Mouse (Mus musculus) lung, postnatal 25 days (tissue): Measurements from ENCODE around the gene Gpatch4.

ENCODE experiments used
- DNase-seq: peaks from one replicate; pipeline ENCODE4 v3.0.0; 2022; ENCODE audit warnings: low spot score

Gene Gpatch4

DNA sequence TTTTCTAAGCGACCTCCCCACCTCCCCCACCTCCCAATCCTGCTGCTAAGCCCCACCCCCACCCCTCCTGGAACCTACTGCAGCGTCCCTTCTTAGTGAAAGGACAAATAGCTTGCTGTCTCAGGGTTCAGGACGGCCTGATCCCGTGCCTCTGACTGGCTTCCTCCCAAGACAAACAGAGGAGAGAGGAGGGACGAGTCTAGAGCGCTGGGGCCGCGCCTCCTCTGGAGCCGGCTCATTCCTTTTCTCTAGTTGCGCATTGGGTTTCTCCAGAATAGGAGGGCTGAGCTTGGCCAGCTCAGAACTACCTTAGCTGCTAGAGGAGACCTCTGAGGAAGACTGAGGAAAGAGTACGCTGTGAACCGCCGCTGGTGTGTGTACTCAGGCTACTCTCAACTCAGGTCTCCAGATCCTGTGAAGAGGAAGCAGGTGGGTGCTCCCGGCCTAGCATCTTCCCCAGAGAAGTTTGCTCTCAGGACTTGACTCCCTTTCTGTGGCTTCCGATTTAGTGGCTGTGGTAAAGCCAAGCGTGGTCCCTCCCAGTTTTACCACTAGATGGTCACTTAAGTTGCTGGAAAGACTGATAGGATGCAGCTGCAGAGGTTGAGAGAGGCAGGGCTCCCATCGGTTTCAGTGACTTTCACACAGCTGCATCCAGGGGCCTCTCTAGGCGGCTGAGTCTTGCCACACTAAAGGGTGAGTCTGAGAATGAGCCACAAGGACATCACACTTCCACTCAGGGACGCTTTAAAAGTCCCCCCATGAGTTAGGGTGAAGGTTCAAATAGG is 12.1 kb upstream of the Gpatch4 start:
- peak; percentile 87 for DNase-seq

DNA sequence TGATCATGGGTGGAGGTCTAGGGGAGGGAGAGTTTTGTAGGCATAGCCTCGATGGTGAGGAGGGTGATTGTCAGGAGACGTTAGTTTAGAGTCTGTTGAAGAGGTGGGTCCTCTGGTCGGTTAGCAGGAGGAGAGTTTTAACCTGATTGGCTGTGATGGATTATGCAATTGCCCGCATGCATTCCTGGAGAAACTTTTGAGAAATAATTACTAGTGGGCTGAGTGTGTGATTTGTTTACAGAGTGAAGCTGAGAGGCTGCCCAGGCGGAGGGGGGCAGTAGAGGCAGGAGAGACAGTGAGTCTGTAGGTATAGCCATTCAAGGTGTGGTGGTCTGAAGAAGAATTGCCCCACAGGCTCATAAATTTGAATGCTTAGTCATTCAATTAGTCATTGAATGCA is 9.4 kb upstream of the Gpatch4 start:
- DNase-seq = peak; percentile 67

GRCm38 (mm10) chr3:88035561-88036293 is 7.2 kb upstream of the Gpatch4 start:
- no peak for DNase-seq

DNA sequence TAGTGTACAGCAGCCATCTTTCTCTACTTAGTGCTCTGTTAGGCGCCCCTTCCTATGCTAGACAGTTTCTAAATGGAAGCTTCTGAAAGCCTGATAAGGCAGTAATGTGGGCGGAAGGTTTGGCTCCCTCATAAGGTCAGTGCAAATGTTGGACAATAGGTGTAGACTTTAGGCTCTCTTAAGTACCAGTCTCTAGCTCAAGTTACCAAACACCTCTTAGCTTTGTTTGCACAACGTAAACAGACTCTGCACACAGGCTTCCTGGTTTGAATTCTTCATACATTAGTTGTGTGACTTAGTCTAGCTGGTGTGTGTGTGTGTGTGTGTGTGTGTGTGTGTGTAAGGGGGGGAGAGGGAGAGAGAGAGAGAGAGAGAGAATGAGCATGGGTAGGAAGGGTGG is 6.6 kb downstream of the Gpatch4 start:
- DNase-seq = peak; percentile 76

DNA sequence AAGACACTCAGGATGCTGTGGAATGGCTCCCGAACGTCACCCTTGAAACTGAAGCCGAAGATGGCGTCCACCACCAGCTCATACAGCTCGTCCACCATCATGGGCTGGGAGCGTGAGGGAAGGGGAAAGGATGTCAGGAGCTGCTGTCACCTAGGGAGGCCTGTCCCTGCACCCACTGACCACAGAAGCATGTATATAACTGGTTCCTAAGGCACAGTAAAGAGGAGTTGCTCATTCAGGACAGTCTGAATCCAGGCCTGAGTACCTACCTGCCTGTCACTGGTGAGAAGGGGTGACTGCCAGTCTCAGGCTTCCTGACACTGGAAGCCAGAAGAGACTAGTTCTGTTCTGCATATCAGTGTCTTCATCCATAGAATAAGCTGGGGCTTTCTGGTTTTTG is 14.1 kb downstream of the Gpatch4 start:
- DNase-seq = no peak

- DNase-seq = peak; percentile 85
These were observed 15.2 kb downstream of the Gpatch4 start, which contains the start of gene Naxe for GRCm38 (mm10) chr3:88057902-88058696. Gene Naxe, minus strand, starts transcription at chr3:88058495.

- DNase-seq = peak; percentile 75
These were observed 25.5 kb downstream of the Gpatch4 start for GRCm38 (mm10) chr3:88068386-88068785.

- peak; percentile 86 for DNase-seq
These were observed 28.9 kb downstream of the Gpatch4 start for GRCm38 (mm10) chr3:88071783-88072182.

GRCm38 (mm10) chr3:88073631-88074030 is 30.7 kb downstream of the Gpatch4 start:
- no peak for DNase-seq

- DNase-seq = no peak
These were observed 31.4 kb downstream of the Gpatch4 start for GRCm38 (mm10) chr3:88074351-88074750.

DNA sequence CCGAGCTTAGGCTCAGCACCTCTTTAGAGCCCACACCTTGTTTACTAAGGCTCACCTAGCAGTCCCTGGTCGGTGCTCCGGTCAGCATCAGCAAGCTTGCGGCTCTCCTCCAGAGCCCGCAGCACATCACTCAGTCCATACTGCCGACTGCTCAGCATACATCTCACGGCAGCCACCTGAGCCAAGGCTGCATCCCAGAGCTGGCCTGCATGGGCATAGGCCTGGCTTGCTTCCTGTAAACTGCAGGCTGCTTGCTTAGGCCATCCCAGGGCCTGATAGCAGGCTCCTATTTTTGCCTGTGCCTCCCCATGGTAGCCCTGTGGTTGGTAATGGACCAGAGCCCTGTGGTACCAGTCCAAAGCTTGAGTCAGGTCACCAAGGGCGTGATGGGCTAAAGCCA is 31.9 kb downstream of the Gpatch4 start:
- DNase-seq = no peak

DNA sequence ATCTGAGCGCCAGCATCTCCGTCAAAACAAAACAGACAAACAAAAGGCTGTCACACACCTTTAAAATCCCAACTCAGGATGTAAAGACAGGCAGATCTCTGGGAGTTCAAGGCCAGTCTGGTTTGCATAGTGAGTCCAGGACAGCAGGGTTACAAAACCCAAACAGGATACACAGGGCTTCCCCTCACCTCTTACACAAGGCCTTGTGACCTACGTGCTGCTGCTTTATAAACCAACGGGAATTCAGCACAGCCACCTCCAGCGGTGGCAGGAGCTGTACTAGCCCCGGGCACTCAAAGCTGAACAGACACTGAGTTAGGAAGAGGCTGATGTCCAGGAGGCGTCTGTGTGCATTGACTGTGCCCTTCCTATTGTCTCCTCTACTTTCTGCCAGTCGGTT is 34.5 kb downstream of the Gpatch4 start:
- no peak for DNase-seq

DNA sequence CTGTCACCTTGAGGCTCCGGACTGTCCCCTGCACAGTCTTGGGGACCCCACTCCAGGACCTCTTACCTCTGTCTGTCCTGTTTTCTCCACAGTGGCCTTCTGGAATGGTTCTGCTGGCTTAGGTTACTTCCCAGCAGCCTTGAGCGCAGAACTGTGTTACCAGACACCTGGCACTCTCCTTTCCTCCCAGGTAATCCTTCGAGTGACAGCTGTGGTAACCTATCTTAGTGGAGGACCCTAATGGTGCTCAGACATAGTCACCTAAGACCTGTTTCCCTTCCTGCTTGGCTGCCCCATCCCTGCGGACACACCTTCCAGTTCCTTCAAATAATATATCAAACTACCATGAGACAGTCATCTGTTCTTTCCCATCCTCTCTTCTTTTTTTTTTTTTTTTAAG is 35.3 kb downstream of the Gpatch4 start, which contains the start of gene Ttc24:
TSS of gene Ttc24 (minus strand) at position 101 of the 400 bp plus-strand sequence.
- no peak for DNase-seq

DNA sequence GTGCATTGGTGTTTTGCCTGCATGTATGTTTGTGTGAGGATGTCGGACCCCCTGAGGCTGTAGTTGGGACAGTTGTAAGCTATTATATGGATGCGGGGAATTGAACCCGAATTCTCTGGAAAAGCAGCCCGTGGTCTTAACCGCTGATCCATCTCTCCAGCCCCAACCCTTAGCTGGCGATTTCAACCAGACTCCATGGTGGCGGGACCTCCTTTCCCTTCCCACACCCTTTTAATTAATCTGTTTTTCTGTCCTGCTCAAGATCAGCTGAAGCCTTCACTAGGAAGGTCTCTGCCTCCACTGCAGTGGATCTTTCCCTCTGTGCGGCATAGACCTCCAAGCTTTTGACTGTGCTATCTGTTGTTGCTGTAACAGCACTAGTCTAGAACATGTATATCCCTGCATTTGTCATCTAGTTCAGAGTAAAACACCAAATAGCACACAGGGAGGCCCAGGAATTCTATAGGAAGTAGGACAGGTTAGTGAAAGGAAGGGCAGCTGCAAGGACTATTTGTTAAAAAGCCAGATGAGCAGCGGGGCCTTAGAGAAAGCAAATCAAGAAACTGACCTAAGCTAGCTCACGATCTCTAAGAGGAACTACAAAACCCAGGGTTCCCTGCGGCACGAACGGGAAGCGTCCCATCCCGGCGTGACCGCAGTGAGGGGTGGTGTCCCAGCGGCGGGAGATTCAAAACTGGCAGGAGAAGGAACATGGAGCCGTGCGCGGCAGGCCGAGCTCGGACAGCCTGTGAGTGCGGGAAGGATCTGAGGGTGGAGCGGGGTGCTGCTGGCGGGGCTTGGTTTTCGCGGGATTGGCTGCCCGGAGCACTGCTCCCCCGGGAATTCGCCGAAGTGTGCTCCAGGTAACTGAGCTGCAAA is 38.7 kb downstream of the Gpatch4 start, which contains the start of gene Iqgap3:
TSS of gene Iqgap3 (plus strand) at position 627 of the 879 bp plus-strand sequence.
- DNase-seq = peak; percentile 92

DNA sequence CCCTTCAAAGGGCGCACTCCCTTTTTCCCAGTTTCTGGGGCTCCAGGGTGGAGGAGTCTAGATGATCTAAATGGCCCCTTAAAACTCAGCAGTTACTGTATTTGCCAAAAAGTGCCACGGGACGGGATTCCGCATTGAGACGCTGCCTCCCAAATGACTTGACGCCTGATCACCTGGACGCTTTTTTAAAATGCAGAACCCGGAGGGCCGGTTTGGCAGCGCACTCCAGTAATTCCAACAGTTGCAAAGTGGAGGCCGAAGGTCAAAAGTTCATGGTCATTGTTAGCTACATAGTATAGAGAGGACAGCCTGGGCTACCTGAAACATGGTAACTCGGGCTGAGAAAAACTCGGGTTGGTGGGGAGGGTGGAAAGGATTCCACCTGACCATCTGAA is 39.3 kb downstream of the Gpatch4 start:
- no peak for DNase-seq

- peak; percentile 76 for DNase-seq
These were observed 39.8 kb downstream of the Gpatch4 start for GRCm38 (mm10) chr3:88082663-88083062.

DNA sequence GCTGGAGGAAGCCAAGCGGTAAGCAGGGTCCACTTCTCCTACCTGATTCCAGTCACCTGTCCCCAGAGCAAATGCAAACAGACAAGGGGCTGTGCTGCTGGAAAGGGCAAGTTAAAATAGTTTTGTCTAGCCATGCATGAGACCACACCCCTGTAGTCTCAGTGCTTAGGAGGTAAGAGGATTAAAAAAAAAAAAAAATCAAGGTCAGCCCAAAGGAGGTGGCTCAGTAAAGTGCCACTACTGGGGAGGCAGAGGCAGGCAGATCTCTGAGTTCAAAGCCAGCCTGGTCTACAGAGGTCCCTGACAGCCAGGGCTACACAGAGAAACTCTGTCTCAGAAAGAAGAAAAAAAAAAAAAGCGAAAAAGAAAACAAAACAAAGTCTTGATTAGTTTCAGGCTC is 41.1 kb downstream of the Gpatch4 start:
- no peak for DNase-seq

DNA sequence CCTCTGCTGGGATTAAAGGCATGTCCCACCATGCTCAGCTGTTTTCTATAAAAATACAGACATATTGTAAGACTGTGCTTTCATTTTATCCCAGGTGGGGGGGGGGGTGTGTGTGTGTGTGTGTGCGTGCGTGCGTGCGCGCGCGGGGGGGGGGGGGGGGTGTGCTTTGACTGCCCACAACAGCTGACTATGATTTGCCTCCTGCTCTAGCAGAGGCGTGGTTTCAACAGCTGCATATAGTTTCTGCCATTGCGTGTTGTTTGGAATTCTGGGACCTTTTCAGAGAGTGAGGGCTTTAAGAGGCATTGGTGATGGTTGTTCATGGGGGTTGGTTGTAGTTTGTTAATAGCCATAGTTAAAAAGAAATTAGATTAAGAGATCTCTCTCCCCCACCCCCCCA is 42.6 kb downstream of the Gpatch4 start:
- DNase-seq = no peak

GRCm38 (mm10) chr3:88087688-88088087 is 44.8 kb downstream of the Gpatch4 start:
- DNase-seq = peak; percentile 33

DNA sequence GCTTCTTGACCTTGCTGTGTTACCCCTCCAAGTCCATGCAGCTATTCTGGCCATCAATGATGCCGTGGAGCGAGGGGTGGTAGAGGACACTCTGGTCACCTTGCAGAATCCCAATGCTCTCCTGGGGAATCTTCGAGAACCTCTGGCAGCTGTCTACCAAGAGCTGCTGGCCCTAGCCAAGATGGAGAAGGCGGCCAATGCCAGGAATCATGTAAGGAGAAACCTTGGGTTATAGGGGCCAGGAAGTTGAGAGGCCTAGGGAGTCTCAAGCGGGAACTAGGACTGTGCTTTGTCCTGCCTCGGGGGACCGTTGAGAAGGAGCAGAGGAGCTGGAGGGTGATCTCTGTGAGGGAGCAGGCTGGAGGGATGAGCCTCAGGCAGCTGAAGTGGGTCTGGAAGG is 47.2 kb downstream of the Gpatch4 start:
- DNase-seq = no peak

DNA sequence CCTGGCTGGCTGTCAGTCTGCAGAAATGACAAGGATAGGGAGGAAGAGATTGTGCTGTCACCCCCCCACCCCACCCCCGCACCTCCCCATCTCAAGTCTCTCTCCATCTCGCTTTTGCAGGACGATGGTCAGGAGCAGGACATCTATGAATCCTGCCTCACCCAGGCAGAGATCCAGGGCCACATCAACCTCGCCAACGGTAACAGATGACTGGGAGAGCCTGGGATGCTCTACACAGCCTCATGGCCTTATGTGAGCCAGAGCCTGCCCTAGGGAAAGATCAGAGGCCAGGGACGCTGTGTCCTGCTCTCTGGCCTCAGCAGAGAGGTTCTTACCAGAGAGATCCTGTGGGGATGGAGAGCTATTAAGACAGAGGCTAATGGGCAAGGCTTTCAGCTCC is 47.7 kb downstream of the Gpatch4 start:
- no peak for DNase-seq
